Mouse (Mus musculus) right cerebral cortex, adult 2 months (tissue): ENCODE results near the gene Zfp385c.

Experiments used
- DNase-seq, 2 experiments: peaks; one replicate each; pipeline ENCODE4 v3.0.0; 2021 to 2022; ENCODE audit warnings: low spot score in 2 of 2

Zfp385c gene

GRCm38 (mm10) chr11:100718462-100718861, 26.2 kb upstream of the Zfp385c start:
- no peak for DNase-seq

DNA sequence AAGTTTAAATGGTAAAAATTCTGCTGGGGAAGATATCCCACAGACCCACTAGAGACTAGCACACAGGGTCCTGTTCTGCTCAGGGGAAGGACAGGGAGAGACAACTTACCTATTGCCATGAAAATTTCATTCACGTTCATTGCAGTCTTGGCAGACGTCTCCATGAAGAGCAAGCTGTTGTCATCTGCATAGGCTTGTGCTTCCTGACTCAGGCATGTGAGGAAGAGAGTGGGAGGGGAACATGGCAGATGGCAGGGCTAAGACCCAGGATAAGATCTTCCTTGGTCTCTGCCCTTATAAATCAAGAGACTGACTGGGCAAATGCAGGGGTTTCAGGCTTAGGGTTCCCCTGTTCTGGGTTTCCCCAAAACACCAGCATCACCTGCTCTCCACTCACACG, 24.4 kb upstream of the Zfp385c start:
- DNase-seq = peak in 1 of 2 experiments; percentile 57

DNA sequence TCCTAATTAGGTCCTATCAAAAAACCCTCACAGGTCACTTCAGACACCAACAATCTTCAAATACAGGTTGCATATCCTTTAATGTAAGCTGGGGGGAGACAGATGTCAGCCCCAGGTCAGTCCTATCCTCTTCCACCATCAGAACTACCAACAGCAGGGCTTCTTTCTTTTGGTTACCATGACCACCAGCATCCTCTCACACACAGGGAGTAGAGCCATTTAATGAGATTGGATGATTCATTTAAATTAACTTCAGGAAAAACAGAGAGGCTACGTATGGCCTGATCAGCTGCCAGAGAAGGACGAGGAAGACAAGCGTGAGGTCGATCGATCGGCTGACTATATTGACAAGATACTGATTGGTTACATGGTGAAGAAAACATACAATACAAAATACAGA, 22.7 kb upstream of the Zfp385c start:
- no peak for DNase-seq

DNA sequence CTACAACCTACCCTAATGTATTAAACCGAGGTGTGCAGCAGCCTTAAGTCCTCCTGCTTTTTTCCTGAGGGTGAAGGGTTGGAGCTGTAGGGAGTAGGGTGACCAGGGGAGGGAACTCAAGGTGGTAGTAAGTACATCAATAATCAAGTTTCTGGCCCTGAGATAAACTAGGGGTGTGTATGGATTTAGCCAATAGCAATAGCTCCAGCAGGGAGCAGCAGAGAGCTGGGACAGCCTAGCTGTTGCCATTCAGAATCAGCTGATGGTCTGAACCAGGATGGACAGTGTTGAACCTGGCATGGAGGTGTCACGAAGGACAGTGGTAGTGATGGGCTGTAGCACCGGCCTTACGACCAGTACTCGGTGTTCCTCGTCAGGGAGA, 22.3 kb upstream of the Zfp385c start:
- peak; percentile 88 to 89 for DNase-seq

- peak; percentile 61 to 63 for DNase-seq
Observed at GRCm38 (mm10) chr11:100713735-100714533, 21.7 kb upstream of the Zfp385c start, which contains the start of gene Hspb9. Gene Hspb9, plus strand, starts transcription at chr11:100713850.

- no peak for DNase-seq
Observed at GRCm38 (mm10) chr11:100713174-100713573, 20.9 kb upstream of the Zfp385c start.

- peak; percentile 82 to 83 for DNase-seq
Observed at GRCm38 (mm10) chr11:100711783-100712615, 19.7 kb upstream of the Zfp385c start, which contains the start of gene Kat2a. Gene Kat2a, minus strand, starts transcription at chr11:100712465.

DNA sequence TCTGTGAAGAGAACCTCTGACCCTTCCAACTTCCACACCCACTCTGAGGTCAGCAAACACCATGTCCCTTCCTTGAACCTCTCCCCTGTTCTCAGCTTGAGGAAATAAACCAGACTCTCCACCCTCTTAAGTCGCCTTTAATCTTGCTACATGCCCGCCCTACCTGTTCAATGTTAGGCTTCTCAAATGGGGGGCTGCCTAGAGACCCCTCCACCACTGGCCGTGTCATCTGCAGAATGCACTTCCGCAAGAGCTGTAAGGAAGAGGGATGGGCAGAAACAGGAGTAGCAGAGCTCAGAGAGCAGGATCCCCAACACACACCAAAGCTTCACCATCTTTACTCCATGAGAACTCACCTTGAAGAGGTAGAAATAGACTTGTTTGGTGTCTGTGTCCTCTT, 18.7 kb upstream of the Zfp385c start:
- no peak for DNase-seq

- DNase-seq = no peak
Observed at GRCm38 (mm10) chr11:100710528-100710927, 18.3 kb upstream of the Zfp385c start.

DNA sequence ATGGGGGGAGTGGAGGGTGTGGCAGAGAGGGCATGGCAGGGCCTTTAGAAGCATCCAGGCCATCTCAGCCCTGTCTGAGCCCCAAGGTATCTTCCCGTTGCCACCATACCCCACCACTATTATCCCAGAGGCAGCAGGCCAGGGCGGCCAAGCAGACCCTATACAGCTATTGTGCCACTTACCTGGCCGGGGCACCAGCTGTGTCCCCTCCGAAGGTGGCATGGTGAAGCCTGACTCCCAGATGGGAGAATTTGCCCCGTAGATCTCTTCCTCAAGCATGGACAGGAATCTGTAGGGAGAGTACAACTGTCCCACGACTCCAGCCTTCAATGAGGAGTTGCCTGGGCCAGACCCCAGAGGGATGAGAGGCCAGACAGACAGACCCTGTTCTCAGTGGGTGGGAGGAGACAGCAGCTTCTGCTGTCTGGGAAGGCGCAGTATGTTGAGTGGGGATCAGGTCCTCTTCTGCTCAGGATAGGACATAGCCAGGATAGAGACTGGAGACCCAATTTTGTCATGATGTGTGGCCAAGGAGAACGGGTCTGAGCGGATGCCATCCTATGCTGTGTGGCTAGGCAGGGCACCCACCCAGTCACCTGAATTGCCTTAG, 17.1 kb upstream of the Zfp385c start:
- DNase-seq = no peak

DNA sequence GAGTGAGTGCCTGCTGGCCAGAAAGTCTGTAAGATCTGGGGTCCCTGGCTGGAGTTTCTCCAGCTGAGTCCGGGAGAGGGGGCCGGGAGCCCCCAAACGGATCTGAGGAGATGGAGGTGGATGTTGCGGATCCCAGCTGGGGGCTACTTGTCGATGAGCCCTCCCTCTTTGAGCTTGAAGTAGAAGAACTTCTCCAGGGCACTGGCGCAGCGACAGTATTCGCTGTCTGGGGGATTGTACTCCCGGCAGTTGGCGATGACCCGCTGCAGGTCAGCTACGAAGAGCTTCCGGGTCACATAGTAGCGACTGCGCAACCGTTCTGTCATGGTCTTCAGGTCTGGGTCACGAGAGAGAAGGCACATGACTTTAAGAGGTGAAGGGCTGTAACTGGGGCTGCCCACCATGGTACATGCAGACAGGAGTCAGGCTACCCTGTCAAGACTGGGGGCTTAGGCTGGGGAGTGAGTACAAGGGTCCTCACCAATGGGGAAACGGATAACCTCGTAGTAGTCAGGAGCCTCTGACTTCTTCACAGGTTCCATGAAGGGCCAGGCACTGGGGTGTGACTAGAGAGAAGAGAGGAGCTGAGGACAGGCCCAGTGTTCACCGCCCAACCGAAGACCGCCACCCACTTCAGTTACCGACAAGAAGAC, 13.0 kb upstream of the Zfp385c start:
- no peak for DNase-seq

- DNase-seq = no peak
Observed at GRCm38 (mm10) chr11:100703851-100704531, 11.7 kb upstream of the Zfp385c start, which contains the start of gene Dhx58. Gene Dhx58, minus strand, starts transcription at chr11:100704271.

- no peak for DNase-seq
Observed at GRCm38 (mm10) chr11:100703366-100703765, 11.1 kb upstream of the Zfp385c start.

- no peak for DNase-seq
Observed at GRCm38 (mm10) chr11:100702906-100703305, 10.7 kb upstream of the Zfp385c start.

DNA sequence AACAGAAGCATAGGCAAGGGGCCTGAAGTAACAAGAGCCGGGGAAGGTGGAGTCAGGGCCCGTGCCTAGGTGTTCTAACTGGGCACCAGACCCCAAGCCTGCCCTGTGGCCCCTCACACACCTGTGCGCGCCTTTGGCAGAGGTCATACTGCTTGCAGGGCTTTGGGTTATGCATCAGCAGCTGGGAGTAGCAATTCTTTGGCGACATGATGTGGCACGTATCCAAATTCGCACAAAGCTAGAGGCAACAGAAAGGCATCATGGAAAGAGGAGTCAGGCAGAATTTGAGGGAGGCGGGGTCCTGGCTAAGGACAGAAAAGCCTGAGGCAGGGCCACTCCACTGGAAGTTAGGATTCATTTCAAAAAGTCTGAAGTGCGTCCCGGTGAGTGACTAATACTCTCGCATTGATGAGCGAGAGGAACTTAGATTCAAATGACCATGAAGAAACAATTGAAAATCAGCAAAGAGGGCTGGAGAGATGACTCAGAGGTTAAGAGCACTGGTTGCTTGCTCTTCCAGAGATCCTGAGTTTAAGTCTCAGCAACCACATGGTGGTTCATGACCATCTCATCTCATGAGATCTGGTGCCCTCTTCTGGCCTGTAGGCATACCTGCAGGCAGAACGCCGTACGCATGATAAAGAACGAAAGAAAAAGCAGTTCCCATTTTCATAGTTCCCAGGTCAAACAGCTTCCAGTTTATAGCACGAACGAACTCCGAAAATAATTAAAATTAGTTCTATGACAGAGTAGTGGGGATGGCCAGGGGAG, 10.0 kb upstream of the Zfp385c start:
- DNase-seq = peak; percentile 50 to 82

GRCm38 (mm10) chr11:100701301-100701700, 9.0 kb upstream of the Zfp385c start:
- DNase-seq = no peak

GRCm38 (mm10) chr11:100700710-100701109, 8.5 kb upstream of the Zfp385c start:
- no peak for DNase-seq

GRCm38 (mm10) chr11:100697921-100698320, 5.7 kb upstream of the Zfp385c start:
- no peak for DNase-seq

DNA sequence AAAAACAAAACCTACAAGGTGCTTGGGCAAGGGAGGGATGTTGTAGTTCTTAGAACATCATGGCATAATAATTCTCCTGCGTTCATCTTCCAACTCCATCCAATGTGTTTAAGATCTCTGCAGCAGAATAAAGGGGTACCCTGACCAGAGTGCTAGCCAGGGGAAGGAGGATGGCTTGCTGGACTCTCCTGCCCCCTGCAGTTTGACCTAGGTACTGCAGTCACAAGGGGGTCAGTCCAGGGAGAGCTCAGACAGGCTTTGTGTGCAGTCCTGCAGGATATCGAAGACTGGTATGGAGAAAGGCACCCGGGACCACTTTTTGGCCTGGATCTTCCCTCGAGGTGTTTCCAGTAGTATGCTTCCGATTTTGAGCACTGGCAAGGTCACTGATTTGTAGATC, 2.7 kb upstream of the Zfp385c start:
- peak; percentile 79 to 84 for DNase-seq

GRCm38 (mm10) chr11:100693154-100693553, 899 bp upstream of the Zfp385c start:
- no peak for DNase-seq
